In genomic region chr14:31870436-31870835, GRCm38 (mm10) we compare ENCODE assay signal across 24 mouse cellular contexts.
"Had no signal": no experiment of that assay in that cellular context is flagged by ENCODE, and none has a peak within 500 bp of the region (broad histone marks: within the 10 kb centered on the region; RNA-seq: fewer than 3 reads in every experiment).

No protein-coding gene starts in this region.

- H3K4me2 ChIP-seq: heart, embryonic 12.5 days; hindbrain, embryonic 12.5 days; hindbrain, embryonic 14.5 days; kidney, embryonic 15.5 days; limb, embryonic 12.5 days; liver, embryonic 13.5 days; liver, embryonic 15.5 days had no signal

- DNase-seq: gastrocnemius, postnatal 14 days; heart, adult 2 months; heart, postnatal 10 days; heart, postnatal 4 days; kidney, adult 2 months; kidney, adult 9 months; kidney, postnatal 14 days; kidney, postnatal 36 days; layer of hippocampus, adult 9-11 months; layer of hippocampus, postnatal 36 days; left cerebral cortex, postnatal 4 days; liver, embryonic 13.5 days had no signal

- ATAC-seq: forebrain, embryonic 16.5 days; hindbrain, embryonic 16.5 days; inflammation-experienced regulatory T-cells, adult 6 months; intestine, postnatal 0 days had no signal

- H3K27me3 ChIP-seq: heart, embryonic 12.5 days; hindbrain, embryonic 12.5 days; kidney, embryonic 15.5 days; limb, embryonic 12.5 days; liver, embryonic 13.5 days; liver, embryonic 15.5 days had no signal

- H3K4me1 ChIP-seq: hindbrain, embryonic 10.5 days; hindbrain, embryonic 12.5 days; limb, embryonic 12.5 days; liver, embryonic 13.5 days; liver, embryonic 15.5 days had no signal

- H3K36me3 ChIP-seq: heart, embryonic 12.5 days; hindbrain, embryonic 10.5 days; hindbrain, embryonic 12.5 days; kidney, embryonic 15.5 days; limb, embryonic 12.5 days; liver, embryonic 13.5 days; liver, embryonic 15.5 days had no signal

- H3K27ac ChIP-seq: heart, adult 2 months; hindbrain, embryonic 10.5 days; hindbrain, embryonic 12.5 days; hindbrain, embryonic 14.5 days; kidney, embryonic 15.5 days; kidney, postnatal 0 days; limb, embryonic 12.5 days; liver, embryonic 13.5 days; liver, embryonic 15.5 days had no signal

- H3K9ac ChIP-seq: heart, embryonic 12.5 days; hindbrain, embryonic 12.5 days; hindbrain, embryonic 14.5 days; kidney, embryonic 15.5 days; limb, embryonic 12.5 days; liver, embryonic 13.5 days; liver, embryonic 15.5 days had no signal

- H3K4me3 ChIP-seq: heart, adult 2 months; heart, embryonic 12.5 days; hindbrain, embryonic 10.5 days; hindbrain, embryonic 12.5 days; kidney, embryonic 15.5 days; limb, embryonic 12.5 days; liver, embryonic 13.5 days; liver, embryonic 15.5 days had no signal
